Mouse (Mus musculus): ENCODE measurements around the gene Hikeshi. TPM values are rescaled to one million over a fixed set of nuclear protein-coding genes. Genes with fewer than 3 reads are reported as not detected.

The Hikeshi gene
- polyA plus RNA-seq, 1 experiment from 2014 or later = 152 TPM

GRCm38 (mm10) chr7:89907950-89908349 is 33.1 kb downstream of the Hikeshi start:
- Histone ChIP-seq H3K4me2 (ENCODE audit: low read depth, low read length, severe bottlenecking) (no peak overlapping the region), H3K27ac (ENCODE audit: low read depth, low read length) (no peak overlapping the region), H3K9me3 (ENCODE audit: control insufficient read depth, low read length) (no peaks in the 10 kb centered on the region), H3K4me1 (replicated peaks; ENCODE audit: control insufficient read depth, insufficient read depth, low read length) (0 out of 2 replicates have a peak, but pooled peaks cover 5% of the 10 kb centered on the region), H3K9ac (ENCODE audit: low read length) (no peak overlapping the region), H3K27me3 (ENCODE audit: control insufficient read depth, insufficient read depth, low read length) (no peaks in the 10 kb centered on the region), H3K4me3 (ENCODE audit: low read depth, low read length) (no peak overlapping the region), H3K36me3 (ENCODE audit: control insufficient read depth, insufficient read depth, low read length) (no peaks in the 10 kb centered on the region)
- ATAC-seq (replicated peaks; ENCODE audit: low FRiP score) (peak; percentile 68; the same call in 1 of the 2 replicates), DNase-seq (ENCODE audit: low spot score) (peak; percentile 82)
- 16% methylated on average over 8 of the region's 8 CpGs for WGBS

- DNase-seq (ENCODE audit: low spot score) (peak; percentile 56), ATAC-seq (replicated peaks; ENCODE audit: low FRiP score) (peak; percentile 76)
- no peaks in the 10 kb centered on the region for H3K36me3 ChIP-seq (ENCODE audit: control insufficient read depth, insufficient read depth, low read length)
- 0 out of 2 replicates have a peak, but pooled peaks cover 5% of the 10 kb centered on the region for H3K4me1 ChIP-seq (replicated peaks; ENCODE audit: control insufficient read depth, insufficient read depth, low read length)
- H3K27ac ChIP-seq (ENCODE audit: low read depth, low read length) = no peak within 1 kb of the TSS
- H3K9me3 ChIP-seq (ENCODE audit: control insufficient read depth, low read length) = no peaks in the 10 kb centered on the region
- WGBS = 30% methylated on average over 22 of the region's 22 CpGs
- peak within 1 kb of the TSS; percentile 26; the same call in 1 of the 2 replicates for H3K4me2 ChIP-seq (ENCODE audit: low read depth, low read length, severe bottlenecking)
- H3K9ac ChIP-seq (ENCODE audit: low read length) = no peak within 1 kb of the TSS
- no peak within 1 kb of the TSS for H3K4me3 ChIP-seq (ENCODE audit: low read depth, low read length)
- no peaks in the 10 kb centered on the region for H3K27me3 ChIP-seq (ENCODE audit: control insufficient read depth, insufficient read depth, low read length)
Measured at GRCm38 (mm10) chr7:89903442-89904343, 37.3 kb downstream of the Hikeshi start, which contains the start of gene Ccdc81. Gene Ccdc81 (minus strand): TSS chr7:89903629.

GRCm38 (mm10) chr7:89903007-89903406 is 38.0 kb downstream of the Hikeshi start:
- Histone ChIP-seq H3K9ac (ENCODE audit: low read length) (no peak overlapping the region), H3K4me3 (ENCODE audit: low read depth, low read length) (no peak overlapping the region), H3K27ac (ENCODE audit: low read depth, low read length) (no peak overlapping the region), H3K9me3 (ENCODE audit: control insufficient read depth, low read length) (no peaks in the 10 kb centered on the region), H3K4me2 (ENCODE audit: low read depth, low read length, severe bottlenecking) (no peak overlapping the region), H3K4me1 (replicated peaks; ENCODE audit: control insufficient read depth, insufficient read depth, low read length) (0 out of 2 replicates have a peak, but pooled peaks cover 5% of the 10 kb centered on the region), H3K36me3 (ENCODE audit: control insufficient read depth, insufficient read depth, low read length) (no peaks in the 10 kb centered on the region), H3K27me3 (ENCODE audit: control insufficient read depth, insufficient read depth, low read length) (no peaks in the 10 kb centered on the region)
- ATAC-seq (replicated peaks; ENCODE audit: low FRiP score) (no peak), DNase-seq (ENCODE audit: low spot score) (no peak)
- WGBS = 79% methylated on average over 8 of the region's 8 CpGs

- WGBS = 28% methylated on average over 4 of the region's 4 CpGs
- no peak for DNase-seq (ENCODE audit: low spot score)
- no peak overlapping the region for H3K9ac ChIP-seq (ENCODE audit: low read length)
- H3K36me3 ChIP-seq (ENCODE audit: control insufficient read depth, insufficient read depth, low read length) = no peaks in the 10 kb centered on the region
- H3K4me2 ChIP-seq (ENCODE audit: low read depth, low read length, severe bottlenecking) = no peak overlapping the region
- H3K27ac ChIP-seq (ENCODE audit: low read depth, low read length) = no peak overlapping the region
- H3K4me1 ChIP-seq (replicated peaks; ENCODE audit: control insufficient read depth, insufficient read depth, low read length) = no peaks in the 10 kb centered on the region
- ATAC-seq (replicated peaks; ENCODE audit: low FRiP score) = no peak
- no peaks in the 10 kb centered on the region for H3K27me3 ChIP-seq (ENCODE audit: control insufficient read depth, insufficient read depth, low read length)
- no peak overlapping the region for H3K4me3 ChIP-seq (ENCODE audit: low read depth, low read length)
- H3K9me3 ChIP-seq (ENCODE audit: control insufficient read depth, low read length) = no peaks in the 10 kb centered on the region
Measured at GRCm38 (mm10) chr7:89891856-89892255, 49.1 kb downstream of the Hikeshi start.

GRCm38 (mm10) chr7:89891412-89891811 is 49.6 kb downstream of the Hikeshi start:
- Histone ChIP-seq H3K27ac (ENCODE audit: low read depth, low read length) (no peak overlapping the region), H3K27me3 (ENCODE audit: control insufficient read depth, insufficient read depth, low read length) (no peaks in the 10 kb centered on the region), H3K4me1 (replicated peaks; ENCODE audit: control insufficient read depth, insufficient read depth, low read length) (no peaks in the 10 kb centered on the region), H3K4me3 (ENCODE audit: low read depth, low read length) (no peak overlapping the region), H3K36me3 (ENCODE audit: control insufficient read depth, insufficient read depth, low read length) (no peaks in the 10 kb centered on the region), H3K9me3 (ENCODE audit: control insufficient read depth, low read length) (no peaks in the 10 kb centered on the region), H3K4me2 (ENCODE audit: low read depth, low read length, severe bottlenecking) (no peak overlapping the region), H3K9ac (ENCODE audit: low read length) (no peak overlapping the region)
- ATAC-seq (replicated peaks; ENCODE audit: low FRiP score) (no peak), DNase-seq (ENCODE audit: low spot score) (no peak)
- 84% methylated on average over 5 of the region's 5 CpGs for WGBS

GRCm38 (mm10) chr7:89884551-89884950 is 56.5 kb downstream of the Hikeshi start:
- no peaks in the 10 kb centered on the region for H3K9me3 ChIP-seq (ENCODE audit: control insufficient read depth, low read length)
- no peaks in the 10 kb centered on the region for H3K27me3 ChIP-seq (ENCODE audit: control insufficient read depth, insufficient read depth, low read length)
- H3K4me1 ChIP-seq (replicated peaks; ENCODE audit: control insufficient read depth, insufficient read depth, low read length) = no peaks in the 10 kb centered on the region
- H3K4me2 ChIP-seq (ENCODE audit: low read depth, low read length, severe bottlenecking) = no peak overlapping the region
- no peak overlapping the region for H3K27ac ChIP-seq (ENCODE audit: low read depth, low read length)
- no peaks in the 10 kb centered on the region for H3K36me3 ChIP-seq (ENCODE audit: control insufficient read depth, insufficient read depth, low read length)
- DNase-seq (ENCODE audit: low spot score) (no peak), ATAC-seq (replicated peaks; ENCODE audit: low FRiP score) (no peak)
- H3K4me3 ChIP-seq (ENCODE audit: low read depth, low read length) = no peak overlapping the region
- WGBS = 77% methylated on average over 3 of the region's 3 CpGs
- no peak overlapping the region for H3K9ac ChIP-seq (ENCODE audit: low read length)

GRCm38 (mm10) chr7:89879686-89880085 is 61.3 kb downstream of the Hikeshi start:
- no peak overlapping the region for H3K27ac ChIP-seq (ENCODE audit: low read depth, low read length)
- no peaks in the 10 kb centered on the region for H3K27me3 ChIP-seq (ENCODE audit: control insufficient read depth, insufficient read depth, low read length)
- 90% methylated on average over 1 of the region's 1 CpGs for WGBS
- H3K4me3 ChIP-seq (ENCODE audit: low read depth, low read length) = no peak overlapping the region
- no peaks in the 10 kb centered on the region for H3K4me1 ChIP-seq (replicated peaks; ENCODE audit: control insufficient read depth, insufficient read depth, low read length)
- H3K4me2 ChIP-seq (ENCODE audit: low read depth, low read length, severe bottlenecking) = no peak overlapping the region
- DNase-seq (ENCODE audit: low spot score) (no peak), ATAC-seq (replicated peaks; ENCODE audit: low FRiP score) (no peak)
- no peaks in the 10 kb centered on the region for H3K36me3 ChIP-seq (ENCODE audit: control insufficient read depth, insufficient read depth, low read length)
- no peak overlapping the region for H3K9ac ChIP-seq (ENCODE audit: low read length)
- no peaks in the 10 kb centered on the region for H3K9me3 ChIP-seq (ENCODE audit: control insufficient read depth, low read length)

Data from forebrain, embryonic 11.5 days (tissue).